Mouse (Mus musculus) CH12.LX (cell line): ENCODE results near the gene Bri3bp.
A peak's percentile ranks its signal among the peaks of the same experiment; 100 is the strongest.

Experiments
- ETS1 ChIP-seq: conservative IDR thresholded peaks from 2 replicates; pipeline ENCODE4 v1.6.1; 2012; ENCODE audit warnings: low read depth, mild to moderate bottlenecking, inconsistent platforms, low read length, improper control_type of control experiment, moderate library complexity
- ZKSCAN1 ChIP-seq: IDR thresholded peaks from 2 replicates; pipeline ENCODE4 v1.6.1; 2012; ENCODE audit warnings: low read depth, inconsistent platforms, low read length, improper control_type of control experiment, borderline replicate concordance

DNA sequence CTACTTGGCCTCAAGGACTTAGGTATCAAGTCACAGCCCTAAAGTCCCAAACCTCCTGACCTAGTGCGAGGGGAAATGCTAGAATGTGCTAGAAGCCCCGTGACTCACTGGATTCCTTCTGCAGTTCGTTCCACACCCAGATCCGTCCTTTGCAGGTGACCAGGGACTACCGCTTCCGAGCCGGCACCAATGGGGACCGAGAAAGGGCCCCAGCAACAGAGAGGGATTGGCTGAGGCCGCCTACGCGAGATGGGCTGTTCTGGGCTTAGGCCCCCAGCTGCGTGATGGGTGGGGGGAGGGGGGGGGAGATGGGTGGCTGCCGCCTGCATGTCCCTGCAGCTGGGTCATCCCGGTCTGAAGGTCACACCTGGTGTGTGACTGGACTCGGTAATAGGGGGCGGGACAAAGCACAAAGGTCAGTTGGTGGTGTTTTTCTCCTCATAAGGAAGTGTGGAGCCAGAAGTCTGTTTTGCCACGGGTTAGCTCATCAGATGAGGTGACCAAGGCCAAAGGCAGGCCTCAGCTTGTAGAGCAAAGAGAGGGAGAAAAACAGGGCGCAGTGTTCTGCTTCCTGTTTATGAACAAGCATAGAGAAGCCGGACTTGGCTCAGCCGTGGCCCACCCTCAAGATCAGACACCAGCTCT is 48.3 kb upstream of the Bri3bp start:
- peak; percentile 91 for TF ChIP-seq ETS1
- TF ChIP-seq ZKSCAN1 = no peak
